Mouse (Mus musculus) splenic B cell, adult 2 months (primary cell): ENCODE measurements around the gene Arhgdib.

Experiments used
- DNase-seq: peaks from one replicate; pipeline ENCODE4 v3.0.0-alpha.2; 2011; ENCODE audit warnings: low read depth, low spot score
- H3K27me3 ChIP-seq: 2 replicates; pipeline ENCODE4 v1.6.1; 2012; ENCODE audit warnings: mild to moderate bottlenecking, low read length, moderate library complexity, mixed read lengths; ENCODE audit not compliant: control insufficient read depth, poor library complexity, insufficient read depth, severe bottlenecking
- H3K36me3 ChIP-seq: 2 replicates; pipeline ENCODE4 v1.6.1; 2012; ENCODE audit warnings: mild to moderate bottlenecking, low read length, moderate library complexity, mixed read lengths; ENCODE audit not compliant: control insufficient read depth, poor library complexity, insufficient read depth, severe bottlenecking

Gene Arhgdib

GRCm38 (mm10) chr6:136921601-136922000 is 20.1 kb downstream of the Arhgdib start:
- no peak for DNase-seq
- H3K36me3 ChIP-seq, result peaks cover 20% of the 10 kb centered on the region
- no peaks in the 10 kb centered on the region for H3K27me3 ChIP-seq

- peaks cover 17% of the 10 kb centered on the region for H3K36me3 ChIP-seq
- no peaks in the 10 kb centered on the region for H3K27me3 ChIP-seq
- DNase-seq, result peak; percentile 82
Observed at GRCm38 (mm10) chr6:136920320-136921257, 21.1 kb downstream of the Arhgdib start.

- Histone ChIP-seq H3K36me3 (peaks cover 12% of the 10 kb centered on the region; the same call in 1 of the 2 replicates), H3K27me3 (no peaks in the 10 kb centered on the region)
- no peak for DNase-seq
Observed at GRCm38 (mm10) chr6:136917885-136918284, 23.8 kb downstream of the Arhgdib start.

GRCm38 (mm10) chr6:136915721-136916395 is 25.8 kb downstream of the Arhgdib start:
- DNase-seq, result no peak
- Histone ChIP-seq H3K36me3 (peaks cover 10% of the 10 kb centered on the region), H3K27me3 (no peaks in the 10 kb centered on the region)

GRCm38 (mm10) chr6:136914234-136914633 is 27.5 kb downstream of the Arhgdib start:
- Histone ChIP-seq H3K27me3 (no peaks in the 10 kb centered on the region), H3K36me3 (peaks cover 21% of the 10 kb centered on the region)
- DNase-seq, result no peak

- DNase-seq, result no peak
- Histone ChIP-seq H3K36me3 (peaks cover 24% of the 10 kb centered on the region), H3K27me3 (no peaks in the 10 kb centered on the region)
Observed at GRCm38 (mm10) chr6:136913384-136914126, 28.1 kb downstream of the Arhgdib start.

GRCm38 (mm10) chr6:136912751-136913265 is 28.9 kb downstream of the Arhgdib start:
- Histone ChIP-seq H3K27me3 (no peaks in the 10 kb centered on the region), H3K36me3 (peaks cover 24% of the 10 kb centered on the region)
- no peak for DNase-seq

GRCm38 (mm10) chr6:136910247-136910890 is 31.3 kb downstream of the Arhgdib start:
- peaks cover 27% of the 10 kb centered on the region for H3K36me3 ChIP-seq
- no peaks in the 10 kb centered on the region for H3K27me3 ChIP-seq
- DNase-seq, result no peak

- peaks cover 26% of the 10 kb centered on the region for H3K36me3 ChIP-seq
- no peak for DNase-seq
- no peaks in the 10 kb centered on the region for H3K27me3 ChIP-seq
Observed at GRCm38 (mm10) chr6:136906937-136907293, 34.8 kb downstream of the Arhgdib start.

GRCm38 (mm10) chr6:136906283-136906936 is 35.3 kb downstream of the Arhgdib start:
- no peaks in the 10 kb centered on the region for H3K27me3 ChIP-seq
- peaks cover 26% of the 10 kb centered on the region for H3K36me3 ChIP-seq
- no peak for DNase-seq

- no peaks in the 10 kb centered on the region for H3K27me3 ChIP-seq
Observed at GRCm38 (mm10) chr6:136903885-136904470, 37.7 kb downstream of the Arhgdib start.

GRCm38 (mm10) chr6:136902527-136902926 is 39.2 kb downstream of the Arhgdib start:
- DNase-seq, result no peak
- no peaks in the 10 kb centered on the region for H3K27me3 ChIP-seq

More at GRCm38 (mm10) chr6:136903885-136904470, 37.7 kb downstream of the Arhgdib start:
- H3K36me3 ChIP-seq, result peaks cover 10% of the 10 kb centered on the region; the same call in 1 of the 2 replicates
- DNase-seq, result no peak

GRCm38 (mm10) chr6:136901010-136901409 is 40.7 kb downstream of the Arhgdib start:
- peaks cover 3% of the 10 kb centered on the region; the same call in 1 of the 2 replicates for H3K36me3 ChIP-seq
- H3K27me3 ChIP-seq, result no peaks in the 10 kb centered on the region

More at GRCm38 (mm10) chr6:136902527-136902926, 39.2 kb downstream of the Arhgdib start:
- H3K36me3 ChIP-seq, result peaks cover 7% of the 10 kb centered on the region; the same call in 1 of the 2 replicates

More at GRCm38 (mm10) chr6:136901010-136901409, 40.7 kb downstream of the Arhgdib start:
- DNase-seq, result no peak
